Mouse (Mus musculus) mouse embryonic stem cell (cell line): ENCODE results near the gene C2cd3.

Source experiments
- in situ Hi-C, 2 experiments: fragments of 300-500 bp; cut with MboI; formaldehyde crosslinking; loops; 1 replicate in 1 of 2; 3 replicates in 1 of 2; pipeline ENCODE4 v1.14.3; 2019 to 2020; ENCODE audit warnings: low sequenced_read_pairs in 2 of 2, low pct_unique_long_range_greater_than_20kb in 1 of 2, mixed read lengths in 1 of 2; ENCODE audit not compliant: unreplicated experiment in 1 of 2

Gene C2cd3

DNA sequence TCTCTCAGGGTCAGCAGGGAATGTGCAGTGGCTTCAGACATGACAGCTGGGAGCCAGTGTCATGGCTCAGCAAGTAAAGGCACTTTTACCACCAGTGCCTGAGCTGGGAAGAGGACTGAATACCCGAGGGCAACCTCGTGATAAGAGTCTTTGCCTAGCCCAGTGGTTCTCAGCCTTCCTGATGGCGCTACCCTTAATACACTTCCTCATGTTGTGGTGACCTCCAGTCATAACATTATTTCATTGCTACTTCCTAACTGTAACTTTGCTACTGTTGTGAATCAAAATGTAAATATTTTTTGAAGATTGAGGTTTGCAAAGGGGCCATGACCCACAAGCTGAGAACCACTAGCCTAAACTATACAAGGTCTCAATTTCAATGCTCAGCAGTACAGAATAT is 136.6 kb downstream of the C2cd3 start:
- in situ Hi-C loops, result no loop called here

- in situ Hi-C loops, result no loop called here
These were observed 139.6 kb downstream of the C2cd3 start for GRCm38 (mm10) chr7:100511602-100512001.

DNA sequence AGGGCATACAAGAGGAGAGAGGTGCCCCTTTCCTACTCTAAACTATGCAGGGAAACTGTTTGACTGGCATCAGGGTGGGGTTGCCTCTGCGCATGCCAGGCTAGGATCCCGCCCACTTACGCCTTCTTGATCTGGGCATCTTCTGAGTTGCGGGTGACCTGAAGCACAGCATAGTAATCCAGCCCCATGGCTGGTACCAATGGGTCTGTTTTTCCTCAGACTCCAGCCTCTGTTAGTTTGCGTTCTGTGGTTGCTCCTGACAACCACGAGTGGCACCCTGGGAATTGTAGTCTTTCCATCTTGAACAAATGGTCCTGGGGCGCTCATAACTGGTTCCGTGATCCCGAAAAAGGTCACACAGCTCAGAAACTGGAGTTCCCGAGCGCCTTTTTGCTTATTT is 142.5 kb downstream of the C2cd3 start, which contains the start of gene Dnajb13:
Gene Dnajb13, minus strand, starts transcription at position 388 of the 400 bp plus-strand sequence.
- in situ Hi-C loops, result no loop called here
